Mouse (Mus musculus) megakaryocyte, embryonic 14.5 days (primary cell): ENCODE data around the gene Dlg1.

ENCODE experiments used
- FLI1 ChIP-seq: IDR thresholded peaks from 2 replicates; pipeline ENCODE4 v1.6.1; 2012; ENCODE audit warnings: low read length, inconsistent platforms, mixed read lengths
- GATA1 ChIP-seq: IDR thresholded peaks from 3 replicates; pipeline ENCODE4 v1.6.1; 2012; ENCODE audit warnings: mixed read lengths, low read length, inconsistent platforms, borderline replicate concordance

- TF ChIP-seq FLI1 (no peak), GATA1 (no peak)
Observed at GRCm38 (mm10) chr16:31867736-31868135, 204.5 kb downstream of the Dlg1 start.
